In genomic region chr7:44472961-44473646, GRCm38 (mm10) we compare ENCODE assay signal across 8 mouse cellular contexts. TPM values are rescaled to one million over a fixed set of nuclear protein-coding genes. Genes with fewer than 3 reads are reported as not detected.
DNase-seq lines count a peak whose midpoint lies in the region; ATAC-seq and TF ChIP-seq lines count a peak whose summit lies in the region.

No protein-coding gene starts in this region.

- peak; percentile 9 for DNase-seq in thymus, postnatal 4 days
- DNase-seq in thymus, postnatal 10 days (ENCODE audit: low spot score in 2 of 2), result no peak
- peak; percentile 87 for DNase-seq in heart, adult 9 months (ENCODE audit: low spot score in 2 of 2)
- DNase-seq in limb, embryonic 14.5 days (ENCODE audit: low spot score), result peak; percentile 33
- DNase-seq in right cerebral cortex, postnatal 14 days, result peak; percentile 14
- no peak for DNase-seq in T-cell, adult 2 months (ENCODE audit: low spot score)
- no peak for DNase-seq in thymus, adult 2 months
- no peak for DNase-seq in kidney, postnatal 25 days

- no peaks in the 10 kb centered on the region; the same call in 1 of the 2 replicates for H3K36me3 ChIP-seq in limb, embryonic 14.5 days (ENCODE audit: control insufficient read depth, insufficient read depth, low read length)
- no peaks in the 10 kb centered on the region for H3K36me3 ChIP-seq in thymus, adult 2 months (ENCODE audit: control insufficient read depth, insufficient read depth, low read length)

- H3K27me3 ChIP-seq in limb, embryonic 14.5 days (ENCODE audit: control insufficient read depth, insufficient read depth, low read length), result peaks cover 28% of the 10 kb centered on the region
- no peaks in the 10 kb centered on the region for H3K27me3 ChIP-seq in thymus, adult 2 months (ENCODE audit: control insufficient read depth, insufficient read depth, low read length)

- ATAC-seq in limb, embryonic 14.5 days (ENCODE audit: low FRiP score, low read depth), result peak; percentile 58

- H3K27ac ChIP-seq in limb, embryonic 14.5 days (replicated peaks; ENCODE audit: low read depth, low read length), result 0 out of 2 replicates have a peak overlapping the region, but pooled peaks have one; percentile 26
- H3K27ac ChIP-seq in thymus, adult 2 months (ENCODE audit: control insufficient read depth, insufficient read depth, low read length), result no peak overlapping the region

- no peak overlapping the region for H3K4me2 ChIP-seq in limb, embryonic 14.5 days (replicated peaks; ENCODE audit: low read depth, low read length, severe bottlenecking)

- no peaks in the 10 kb centered on the region for H3K9me3 ChIP-seq in limb, embryonic 14.5 days (ENCODE audit: control insufficient read depth, low read length)

- WGBS in limb, embryonic 14.5 days, result 35% methylated on average over 7 of the region's 9 CpGs
- 44% methylated on average over 9 of the region's 9 CpGs for WGBS in thymus, adult 2 months

- no peak overlapping the region for H3K9ac ChIP-seq in limb, embryonic 14.5 days (ENCODE audit: low read depth, low read length, severe bottlenecking)

- H3K4me1 ChIP-seq in limb, embryonic 14.5 days (ENCODE audit: control insufficient read depth, insufficient read depth, low read length), result no peaks in the 10 kb centered on the region; the same call in 1 of the 2 replicates
- peaks cover 14% of the 10 kb centered on the region for H3K4me1 ChIP-seq in thymus, adult 2 months (replicated peaks; ENCODE audit: control insufficient read depth, insufficient read depth, low read length)

- no peak for TF ChIP-seq POLR2A in limb, embryonic 14.5 days (IDR thresholded peaks at IDR 0.05; ENCODE audit: borderline replicate concordance, extremely low read depth, insufficient read depth, insufficient read length)
- no peak for TF ChIP-seq POLR2A in thymus, adult 2 months (IDR thresholded peaks at IDR 0.05; ENCODE audit: control insufficient read depth, extremely low read depth, insufficient read depth, low read length, poor library complexity)

- no peak for TF ChIP-seq CTCF in thymus, adult 2 months (IDR thresholded peaks at IDR 0.05; ENCODE audit: borderline replicate concordance, control insufficient read depth, extremely low read depth, insufficient read depth, low read length, poor library complexity)

- no peak overlapping the region for H3K4me3 ChIP-seq in limb, embryonic 14.5 days (replicated peaks; ENCODE audit: low read length)
- H3K4me3 ChIP-seq in thymus, adult 2 months (ENCODE audit: control insufficient read depth, insufficient read depth, low read length), result no peak overlapping the region

RNA-seq across cellular contexts. Expression of gene Josd2, which starts 5.3 kb away (rescaled TPM):
- polyA plus RNA-seq in limb, embryonic 14.5 days (2012; rRNA removed), result 167 and 215 TPM in 2 replicates
- 78.9 and 81.5 TPM in 2 replicates for polyA plus RNA-seq in limb, embryonic 14.5 days (2014; fragmentation: Nextera tagmentation; extraction: Ambion mirVana)
- 107 and 142 TPM in 2 replicates for polyA plus RNA-seq in thymus, adult 2 months (2012; rRNA removed)

RNA-seq across cellular contexts. Expression of gene Aspdh, which starts 7.9 kb away (rescaled TPM):
- 1.8 and 3.1 TPM in 2 replicates for polyA plus RNA-seq in limb, embryonic 14.5 days (2012; rRNA removed)
- polyA plus RNA-seq in limb, embryonic 14.5 days (2014; fragmentation: Nextera tagmentation; extraction: Ambion mirVana), result 0.37 and 0.58 TPM in 2 replicates
- polyA plus RNA-seq in thymus, adult 2 months (2012; rRNA removed), result 0.32 and 1.6 TPM in 2 replicates

RNA-seq across cellular contexts. Expression of gene Emc10, which starts 23.2 kb away (rescaled TPM):
- 182 and 265 TPM in 2 replicates for polyA plus RNA-seq in limb, embryonic 14.5 days (2012; rRNA removed)
- polyA plus RNA-seq in limb, embryonic 14.5 days (2014; fragmentation: Nextera tagmentation; extraction: Ambion mirVana), result 149 and 151 TPM in 2 replicates
- polyA plus RNA-seq in thymus, adult 2 months (2012; rRNA removed), result 378 and 406 TPM in 2 replicates

RNA-seq across cellular contexts. Expression of gene Fam71e1, which starts 23.3 kb away (rescaled TPM):
- 19.8 and 21.5 TPM in 2 replicates for polyA plus RNA-seq in limb, embryonic 14.5 days (2012; rRNA removed)
- 12.2 and 13.6 TPM in 2 replicates for polyA plus RNA-seq in limb, embryonic 14.5 days (2014; fragmentation: Nextera tagmentation; extraction: Ambion mirVana)
- 7.8 and 9.4 TPM in 2 replicates for polyA plus RNA-seq in thymus, adult 2 months (2012; rRNA removed)

RNA-seq across cellular contexts. Expression of gene Lrrc4b, which starts 44.3 kb away (rescaled TPM):
- polyA plus RNA-seq in limb, embryonic 14.5 days (2012; rRNA removed), result 15.3 and 23.0 TPM in 2 replicates
- polyA plus RNA-seq in limb, embryonic 14.5 days (2014; fragmentation: Nextera tagmentation; extraction: Ambion mirVana), result 1.6 and 1.8 TPM in 2 replicates
- polyA plus RNA-seq in thymus, adult 2 months (2012; rRNA removed), result 0.84 and 1.4 TPM in 2 replicates

Comparison
In these comparisons a context has a peak if more than half of its experiments do, and no peak if none do; other contexts are left out.
1. DNase-seq: peak in thymus, postnatal 4 days (single experiment), heart, adult 9 months (2 of 2), limb, embryonic 14.5 days (single experiment) and right cerebral cortex, postnatal 14 days (single experiment); none in thymus, postnatal 10 days (0 of 2), T-cell, adult 2 months (single experiment), thymus, adult 2 months (single experiment) and kidney, postnatal 25 days (0 of 2).